Mouse (Mus musculus) liver, adult 10 weeks (tissue): ENCODE measurements around the gene Slc13a1. TPM values are rescaled to one million over a fixed set of nuclear protein-coding genes. Genes with fewer than 3 reads are reported as not detected.

Source experiments
- polyA plus RNA-seq: library from polyadenylated mRNA; stranded (reverse); fragments of 350-450 nt; fragmentation: Illumina TruSeq; extraction: RNeasy Lipid Tissue Mini Kit (QIAGEN cat#74804); gene quantifications from one replicate; pipeline ENCODE4 v1.2.3, GENCODE M21; 2014; ENCODE audit warnings: low read depth, low replicate concordance

Slc13a1 gene
- not detected for polyA plus RNA-seq

GRCm38 (mm10) chr6:24167734-24168327 lies at the start of gene Slc13a1:
Slc13a1 (minus strand) TSS chr6:24168092.

Other genes starting within 250 kb of the Slc13a1 start
- not detected for gene Tas2r118, start 198.0 kb downstream of the Slc13a1 start, polyA plus RNA-seq